Mouse (Mus musculus) small intestine, adult 10 weeks (tissue): Measurements from ENCODE around the gene Olfr434. TPM values are rescaled to one million over a fixed set of nuclear protein-coding genes. Genes with fewer than 3 reads are reported as not detected.

ENCODE experiments used
- polyA plus RNA-seq: library from polyadenylated mRNA; stranded (reverse); fragments of 350-450 nt; fragmentation: Illumina TruSeq; extraction: RNeasy Lipid Tissue Mini Kit (QIAGEN cat#74804); gene quantifications from one replicate; pipeline ENCODE4 v1.2.3, GENCODE M21; 2014; ENCODE audit warnings: low replicate concordance

The Olfr434 gene
- polyA plus RNA-seq, result not detected

DNA sequence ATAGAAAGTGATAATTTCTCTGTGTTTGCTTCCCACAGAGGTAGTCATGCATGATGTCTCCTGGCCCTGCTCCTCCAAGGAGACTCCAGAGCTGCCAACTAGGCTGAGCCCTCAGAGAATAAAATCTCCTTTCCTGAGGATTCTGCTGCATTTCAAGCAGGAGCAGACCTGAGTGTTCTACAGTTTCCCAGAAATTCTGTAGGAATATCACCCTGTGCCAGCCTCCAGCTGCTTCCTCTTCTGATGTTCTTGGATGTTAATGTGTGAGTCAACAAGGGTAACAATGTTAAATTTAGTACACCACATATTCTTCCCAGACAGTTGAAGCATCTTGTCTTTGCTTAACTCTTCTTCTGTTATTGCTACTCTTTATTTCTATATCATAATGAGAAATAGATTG, at the start of gene Olfr434:
Olfr434 (plus strand) TSS at position 149 of the 400 bp plus-strand sequence.

DNA sequence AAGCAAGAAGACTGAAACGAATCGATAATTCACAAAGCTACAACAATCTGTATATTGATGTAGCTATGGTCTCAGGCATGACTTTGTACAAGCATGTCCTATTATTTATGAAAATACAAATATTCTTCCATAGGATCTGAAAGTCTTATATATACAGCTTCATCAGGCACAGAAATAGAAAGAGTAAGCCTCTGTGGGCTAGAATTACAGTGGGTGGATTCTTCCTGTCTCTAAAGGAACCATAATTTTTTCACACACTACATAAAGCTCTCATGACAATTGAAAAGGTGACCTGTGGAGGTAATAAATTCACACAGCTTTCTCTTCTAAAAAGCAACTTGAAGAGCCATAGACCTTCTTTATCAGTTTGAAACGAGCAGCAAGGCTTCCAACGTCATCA, 41.0 kb upstream of the Olfr434 start, which contains the start of gene Olfr13:
Olfr13 (plus strand) TSS at position 301 of the 400 bp plus-strand sequence.

DNA sequence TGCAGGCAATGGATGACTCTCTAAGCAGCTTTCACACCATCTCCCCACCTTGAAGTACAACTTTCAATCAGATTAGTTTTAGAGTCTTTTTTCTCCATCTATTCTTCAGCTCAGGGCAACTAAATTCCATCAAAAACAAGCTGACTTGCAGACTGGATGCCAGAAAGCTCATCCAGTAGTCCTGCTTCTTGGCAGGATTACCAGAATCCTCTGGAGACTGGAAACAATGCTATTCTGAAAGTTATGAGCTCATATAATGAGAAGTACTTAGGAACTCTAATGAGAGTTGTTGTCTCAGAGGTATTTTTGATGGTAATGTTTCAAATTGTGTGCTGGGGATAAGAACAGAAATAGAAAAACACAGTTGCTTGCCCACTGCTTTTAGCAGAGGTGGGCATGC, 16.0 kb upstream of the Olfr434 start, which contains the start of gene Olfr435:
Olfr435 (plus strand) TSS at position 366 of the 400 bp plus-strand sequence.

DNA sequence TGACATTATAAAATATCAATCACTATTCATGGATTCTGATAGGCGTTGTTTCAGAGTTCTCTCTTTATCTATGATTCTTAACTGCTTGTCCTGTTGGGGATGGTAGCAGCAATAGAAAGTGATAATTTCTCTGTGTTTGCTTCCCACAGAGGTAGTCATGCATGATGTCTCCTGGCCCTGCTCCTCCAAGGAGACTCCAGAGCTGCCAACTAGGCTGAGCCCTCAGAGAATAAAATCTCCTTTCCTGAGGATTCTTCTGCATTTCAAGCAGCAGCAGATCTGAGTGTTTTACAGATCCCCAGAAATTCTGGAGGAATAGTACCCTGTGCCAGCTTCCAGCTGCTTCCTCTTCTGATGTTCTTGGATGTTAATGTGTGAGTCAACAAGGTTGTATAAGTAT, 18.4 kb downstream of the Olfr434 start, which contains the start of gene Olfr47:
Olfr47 (plus strand) TSS at position 275 of the 400 bp plus-strand sequence.

DNA sequence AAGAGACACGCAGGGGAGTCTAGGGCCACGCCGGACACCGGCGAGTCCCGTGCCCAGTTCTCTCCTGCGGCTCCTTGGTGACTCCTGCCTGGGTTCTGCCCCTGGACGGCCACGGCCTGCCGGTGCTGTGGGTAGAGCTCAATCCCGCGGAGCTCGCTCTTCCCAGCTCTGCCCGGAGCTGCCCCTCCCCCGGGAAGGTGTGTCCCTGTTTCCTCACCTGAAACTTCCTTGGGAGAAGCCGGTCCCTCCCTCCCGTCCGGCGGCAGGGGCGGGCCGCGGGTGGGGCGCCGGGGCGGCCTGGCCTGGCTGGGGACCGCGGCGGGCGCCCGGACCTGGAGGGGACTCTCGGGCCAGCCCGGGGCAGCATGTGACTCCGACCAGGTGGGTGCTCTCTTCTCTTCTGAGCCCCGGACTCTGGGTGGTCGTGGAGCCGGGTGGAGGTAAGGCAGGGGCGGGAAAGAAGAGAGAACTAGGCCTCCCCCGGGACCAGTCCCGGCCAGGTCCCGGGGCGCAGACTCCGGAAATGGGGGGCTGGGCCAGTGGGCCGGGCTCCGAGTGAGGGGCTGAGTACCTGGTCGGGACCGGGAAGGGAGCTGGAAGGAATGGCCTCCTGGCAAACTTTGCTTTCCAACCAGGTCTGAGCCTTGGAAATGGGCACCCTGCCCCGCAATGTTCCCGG, 52.7 kb downstream of the Olfr434 start, which contains the start of gene Arhgef5:
Arhgef5 (plus strand) TSS at position 220 of the 679 bp plus-strand sequence.

Other genes starting within 250 kb of the Olfr434 start
- gene Olfr441, start 106.7 kb upstream of the Olfr434 start, polyA plus RNA-seq, result not detected
- gene Olfr237-ps1, start 66.5 kb upstream of the Olfr434 start, polyA plus RNA-seq, result not detected
- not detected for gene Olfr437, start 49.7 kb upstream of the Olfr434 start, polyA plus RNA-seq
- not detected for gene Olfr13, start 40.9 kb upstream of the Olfr434 start, polyA plus RNA-seq
- not detected for gene Olfr435, start 15.9 kb upstream of the Olfr434 start, polyA plus RNA-seq
- not detected for gene Olfr47, start 18.5 kb downstream of the Olfr434 start, polyA plus RNA-seq
- 65.3 TPM for gene Arhgef5, start 52.6 kb downstream of the Olfr434 start, polyA plus RNA-seq
- not detected for gene Nobox, start 96.5 kb downstream of the Olfr434 start, polyA plus RNA-seq